Mouse (Mus musculus) v-Abl transformed pro-B cells (cell line): ENCODE measurements around the gene Sbk2.

ENCODE experiments used
- in situ Hi-C, 2 experiments: fragments of 400-800 bp; cut with MboI; formaldehyde crosslinking; loops; one replicate each; pipeline ENCODE4 v1.15.1; 2025; ENCODE audit not compliant: unreplicated experiment in 2 of 2

Sbk2 gene

GRCm38 (mm10) chr7:4964272-4964671 is at the start of gene Sbk2:
Gene Sbk2 (minus strand): TSS chr7:4964406.
- in situ Hi-C loops = loop anchor here in 1 of 2 experiments (5.0 to 25.0 kb wide), 2 partner anchors 33 to 323 kb away; partner anchors contain the start of gene Zfp579

- in situ Hi-C loops = loop anchor here in 1 of 2 experiments (10.0 kb wide), 1 partner anchor 1142 kb away; the partner anchor contains the start of gene Zfp787
Measured at GRCm38 (mm10) chr7:5012681-5013513, 48.7 kb upstream of the Sbk2 start.

- in situ Hi-C loops = loop anchor here in 1 of 2 experiments (10.0 kb wide), 1 partner anchor 63 kb away; no protein-coding TSS in a partner anchor
Measured at GRCm38 (mm10) chr7:5008229-5008628, 44.0 kb upstream of the Sbk2 start.

- in situ Hi-C loops = loop anchor here in 1 of 2 experiments (10.0 kb wide), 1 partner anchor 58 kb away; no protein-coding TSS in a partner anchor
Measured at GRCm38 (mm10) chr7:5002876-5003275, 38.7 kb upstream of the Sbk2 start.

GRCm38 (mm10) chr7:4999876-5000275 is 35.7 kb upstream of the Sbk2 start:
- in situ Hi-C loops = loop anchor here in 1 of 2 experiments (5.0 to 10.0 kb wide), 2 partner anchors 38 to 55 kb away; partner anchors contain the start of gene Sbk2

- in situ Hi-C loops = loop anchor here in 1 of 2 experiments (5.0 kb wide), 1 partner anchor 35 kb away; the partner anchor contains the start of gene Sbk2
Measured at GRCm38 (mm10) chr7:4996934-4997333, 32.7 kb upstream of the Sbk2 start.

GRCm38 (mm10) chr7:4996003-4996895 is 32.0 kb upstream of the Sbk2 start, which contains the start of gene Zfp579:
Gene Zfp579 (minus strand): TSS chr7:4996158.
- in situ Hi-C loops = loop anchor here in 1 of 2 experiments (5.0 kb wide), 1 partner anchor 34 kb away; the partner anchor contains the start of gene Sbk2

- in situ Hi-C loops = loop anchor here in 1 of 2 experiments (5.0 kb wide), 1 partner anchor 33 kb away; the partner anchor contains the start of gene Sbk2
Measured at GRCm38 (mm10) chr7:4995268-4996002, 31.2 kb upstream of the Sbk2 start.

- in situ Hi-C loops = no loop called here
Measured at GRCm38 (mm10) chr7:4993999-4994788, 30.0 kb upstream of the Sbk2 start.

- in situ Hi-C loops = no loop called here
Measured at GRCm38 (mm10) chr7:4993347-4993998, 29.3 kb upstream of the Sbk2 start.

- in situ Hi-C loops = no loop called here
Measured at GRCm38 (mm10) chr7:4988250-4988649, 24.0 kb upstream of the Sbk2 start.

- in situ Hi-C loops = no loop called here
Measured at GRCm38 (mm10) chr7:4976832-4977231, 12.6 kb upstream of the Sbk2 start.

- in situ Hi-C loops = no loop called here
Measured at GRCm38 (mm10) chr7:4975455-4975854, 11.2 kb upstream of the Sbk2 start.

GRCm38 (mm10) chr7:4972321-4973047 is 8.3 kb upstream of the Sbk2 start:
- in situ Hi-C loops = loop anchor here in 1 of 2 experiments (25.0 kb wide), 1 partner anchor 315 kb away; no protein-coding TSS in a partner anchor

- in situ Hi-C loops = loop anchor here in 1 of 2 experiments (25.0 kb wide), 1 partner anchor 316 kb away; no protein-coding TSS in a partner anchor
Measured at GRCm38 (mm10) chr7:4971710-4972109, 7.5 kb upstream of the Sbk2 start.

GRCm38 (mm10) chr7:4971068-4971467 is 6.9 kb upstream of the Sbk2 start, which contains the start of gene Sbk3:
Gene Sbk3 (minus strand): TSS chr7:4971168.
- in situ Hi-C loops = loop anchor here in 1 of 2 experiments (25.0 kb wide), 1 partner anchor 316 kb away; no protein-coding TSS in a partner anchor

- in situ Hi-C loops = loop anchor here in 1 of 2 experiments (5.0 to 25.0 kb wide), 2 partner anchors 32 to 322 kb away; partner anchors contain the start of gene Zfp579
Measured at GRCm38 (mm10) chr7:4964988-4965387, 782 bp upstream of the Sbk2 start.
